Mouse (Mus musculus) fibroblast of lung, adult 2 months (primary cell): ENCODE results near the gene Anapc5.
A peak's percentile ranks its signal among the peaks of the same experiment; 100 is the strongest.

ENCODE experiments used
- DNase-seq: peaks from one replicate; pipeline ENCODE4 v3.0.0-alpha.2; 2011; ENCODE audit warnings: low read depth

Gene Anapc5

DNA sequence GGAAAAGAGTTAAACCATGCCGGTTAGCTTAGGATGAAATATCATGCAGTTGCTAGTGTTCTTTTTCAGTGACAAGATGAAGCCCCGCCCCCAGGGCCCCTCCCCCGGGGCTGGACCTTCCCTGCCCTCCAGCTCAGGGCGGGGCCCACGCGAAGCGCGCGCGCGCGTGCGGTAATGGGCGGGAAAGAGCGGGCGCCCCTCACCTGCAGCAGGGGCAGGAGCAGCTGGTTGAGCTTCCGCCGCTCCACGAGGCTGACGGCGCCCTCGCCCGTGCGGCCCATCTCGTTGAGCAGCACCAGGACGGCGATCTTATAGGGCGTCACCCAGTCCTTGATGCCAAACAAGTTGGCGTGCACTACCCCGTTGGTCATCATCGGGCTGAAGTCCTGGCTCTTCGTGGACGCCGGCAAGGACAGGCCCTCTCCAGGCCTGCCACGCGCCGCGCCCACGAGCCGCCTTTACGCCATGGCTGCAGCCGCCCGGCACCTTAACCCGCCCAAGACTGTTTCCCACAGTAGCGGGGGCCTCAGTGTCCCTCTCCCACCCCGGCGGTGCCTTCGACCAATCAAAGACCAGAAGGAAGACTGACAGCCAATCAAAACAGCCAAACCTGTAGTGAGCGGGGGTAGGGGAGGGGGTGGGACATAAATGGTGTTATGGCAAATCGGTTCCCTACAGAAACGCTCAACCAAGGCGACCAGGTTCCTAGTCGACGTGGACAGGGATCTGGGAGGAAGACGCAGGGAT is at the start of gene Anapc5:
Gene Anapc5, minus strand, starts transcription at position 563 of the 747 bp plus-strand sequence.
- peak; percentile 90 for DNase-seq

DNA sequence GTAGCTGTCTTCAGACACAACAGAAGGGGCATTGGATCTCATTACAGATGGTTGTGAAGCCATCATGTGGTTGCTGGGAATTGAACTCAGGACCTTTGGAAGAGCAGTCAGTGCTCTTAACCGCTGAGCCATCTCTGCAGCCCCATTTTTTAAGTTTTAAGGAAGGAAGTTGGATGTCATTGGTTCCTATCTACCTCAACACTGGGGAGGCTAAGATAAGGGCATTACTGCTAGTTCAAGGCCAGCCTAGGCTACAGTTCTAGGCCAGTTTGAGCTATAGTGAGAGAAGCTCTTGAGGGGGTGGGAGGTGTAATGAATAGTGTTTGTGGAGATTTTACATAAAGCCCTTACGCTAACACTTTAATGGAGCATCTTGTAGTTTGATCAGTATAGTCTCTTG is 41.9 kb upstream of the Anapc5 start:
- DNase-seq: no peak

DNA sequence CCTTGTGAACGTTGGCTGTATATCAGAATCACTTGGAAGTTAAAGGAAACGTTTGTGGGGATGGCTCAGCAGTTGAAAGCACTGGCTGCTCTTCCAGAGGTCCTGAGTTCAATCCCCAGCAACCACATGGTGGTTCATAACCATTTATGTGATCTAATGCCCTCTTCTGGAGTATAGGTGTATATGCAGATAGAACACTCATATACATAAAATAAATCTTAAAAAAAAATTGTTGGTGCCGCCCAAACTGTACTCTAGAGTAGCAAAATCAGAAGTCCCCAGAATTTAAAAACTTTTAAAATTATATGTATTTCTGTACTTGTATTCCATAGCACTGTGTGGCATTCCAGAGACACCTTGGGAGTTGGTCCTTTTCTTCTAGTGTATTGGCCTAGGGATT is 34.7 kb upstream of the Anapc5 start:
- no peak for DNase-seq

- DNase-seq: no peak
Measured at GRCm38 (mm10) chr5:122852611-122853010, 31.5 kb upstream of the Anapc5 start.

GRCm38 (mm10) chr5:122850319-122851002 is 29.3 kb upstream of the Anapc5 start:
- peak; percentile 2 for DNase-seq

DNA sequence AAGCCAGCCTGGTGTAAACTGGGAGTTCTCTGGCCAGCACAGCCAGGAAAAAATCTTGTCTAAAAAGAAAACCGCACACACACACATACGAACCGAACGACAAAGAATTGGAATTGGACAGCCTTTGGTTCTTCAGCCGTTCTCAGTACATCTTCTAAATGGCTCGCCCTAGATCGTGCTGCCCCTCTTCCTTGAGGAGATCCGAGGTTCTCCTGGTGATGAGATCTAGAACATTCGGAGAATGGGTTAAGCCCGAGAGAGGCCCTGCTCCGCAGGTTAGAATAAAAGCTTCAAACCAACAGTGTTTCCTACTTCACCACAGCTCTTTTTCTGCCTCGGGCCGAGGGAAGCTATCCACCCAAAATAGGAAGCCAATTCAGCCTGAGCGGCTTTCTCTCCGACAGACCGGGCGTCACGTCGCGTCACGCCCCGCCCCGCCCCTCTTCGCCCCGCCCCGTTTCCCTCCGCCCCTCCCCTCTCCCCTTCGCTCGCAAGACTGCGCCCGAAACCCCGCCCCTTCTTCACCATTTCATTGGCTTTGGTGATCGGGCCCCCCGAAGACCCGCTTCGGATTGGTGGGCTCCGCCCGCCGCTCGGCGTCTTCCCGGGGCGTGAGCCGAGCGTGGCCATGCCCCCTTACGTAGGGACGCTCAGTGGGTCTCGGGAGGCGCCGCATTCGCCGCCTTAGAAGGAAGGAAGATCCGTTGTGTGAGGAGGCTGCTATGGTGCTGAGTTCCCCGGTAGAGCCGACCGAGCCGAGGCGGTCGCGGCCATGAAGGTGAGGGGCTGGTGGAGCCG is 28.6 kb upstream of the Anapc5 start, which contains the start of gene Rnf34:
Gene Rnf34, plus strand, starts transcription at position 528 of the 798 bp plus-strand sequence.
- peak; percentile 88 for DNase-seq

DNA sequence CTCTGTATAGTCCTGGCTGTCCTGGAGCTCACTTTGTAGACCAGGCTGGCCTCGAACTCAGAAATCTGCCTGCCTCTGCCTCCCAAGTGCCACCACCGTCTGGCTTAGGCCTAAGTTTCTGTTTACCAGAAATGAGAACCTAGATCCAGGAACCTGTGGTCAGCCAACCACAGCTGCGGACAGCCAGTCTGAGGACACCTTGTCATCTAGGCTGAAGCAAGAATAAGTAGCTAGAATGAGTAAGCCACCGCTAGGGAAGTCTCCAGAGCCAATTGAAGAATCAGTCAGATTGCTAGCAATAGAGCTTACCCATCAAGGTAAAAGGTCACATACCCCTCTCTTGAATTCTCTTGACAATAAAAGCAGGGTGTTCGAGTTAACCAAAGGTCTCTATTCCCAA is 22.7 kb upstream of the Anapc5 start:
- DNase-seq: no peak

DNA sequence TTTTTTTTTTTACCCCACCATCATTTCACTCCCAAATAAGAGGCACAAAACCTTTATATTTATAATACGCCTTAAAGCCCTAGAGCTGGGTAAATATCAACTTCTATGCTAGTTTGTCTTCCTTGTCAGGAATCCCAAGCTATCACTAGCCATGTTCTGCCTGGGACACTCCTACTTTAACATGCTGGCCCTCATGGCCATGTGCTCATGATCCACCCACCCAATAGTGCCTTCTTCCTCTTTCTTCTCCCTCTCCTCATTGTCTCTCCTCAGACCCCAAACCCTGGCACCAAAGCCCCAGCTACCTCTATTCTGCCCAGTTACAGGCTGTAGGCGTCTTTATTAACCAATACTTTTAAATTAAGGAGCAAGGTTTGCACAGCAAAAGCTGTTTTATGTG is 20.0 kb upstream of the Anapc5 start:
- DNase-seq: no peak

DNA sequence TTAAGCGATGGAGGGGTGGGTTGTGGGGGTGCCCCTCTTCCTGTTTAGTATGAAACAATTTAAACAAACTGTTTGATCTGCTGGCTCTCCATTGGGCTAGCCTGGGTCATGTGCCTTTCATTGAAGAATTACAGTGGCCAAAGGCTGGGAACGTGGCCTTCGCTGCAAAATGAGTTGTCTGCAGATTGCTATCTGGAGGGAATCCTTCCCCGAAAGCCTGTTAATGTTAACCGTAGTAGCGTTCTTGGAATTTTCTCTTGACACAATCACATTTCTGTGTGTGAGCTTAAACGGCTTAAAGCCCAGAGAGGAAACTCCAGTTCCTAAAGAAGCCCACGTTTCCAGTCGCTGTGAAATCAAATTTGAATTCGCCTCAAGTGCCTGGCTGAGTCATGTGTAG is 11.9 kb upstream of the Anapc5 start:
- no peak for DNase-seq

GRCm38 (mm10) chr5:122832536-122832935 is 11.4 kb upstream of the Anapc5 start:
- no peak for DNase-seq

DNA sequence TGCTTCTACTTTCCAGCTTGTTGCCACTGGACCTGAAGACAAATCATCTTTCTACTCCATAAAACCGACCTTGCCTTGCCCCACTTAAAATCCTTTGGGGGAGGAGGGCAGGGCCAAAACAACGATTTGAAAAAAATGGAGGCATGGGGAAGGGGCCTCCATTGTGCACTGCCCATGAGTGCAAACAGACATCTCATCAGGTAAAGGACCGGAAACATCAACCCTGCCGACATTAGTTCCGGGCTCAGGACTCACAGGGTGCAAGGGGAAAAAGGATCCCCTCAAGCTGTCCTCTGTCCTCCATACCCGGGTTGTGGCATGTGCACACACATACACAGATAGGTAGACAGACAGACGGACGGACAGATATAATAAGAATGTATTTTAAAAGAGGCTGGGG is 4.0 kb upstream of the Anapc5 start:
- no peak for DNase-seq

DNA sequence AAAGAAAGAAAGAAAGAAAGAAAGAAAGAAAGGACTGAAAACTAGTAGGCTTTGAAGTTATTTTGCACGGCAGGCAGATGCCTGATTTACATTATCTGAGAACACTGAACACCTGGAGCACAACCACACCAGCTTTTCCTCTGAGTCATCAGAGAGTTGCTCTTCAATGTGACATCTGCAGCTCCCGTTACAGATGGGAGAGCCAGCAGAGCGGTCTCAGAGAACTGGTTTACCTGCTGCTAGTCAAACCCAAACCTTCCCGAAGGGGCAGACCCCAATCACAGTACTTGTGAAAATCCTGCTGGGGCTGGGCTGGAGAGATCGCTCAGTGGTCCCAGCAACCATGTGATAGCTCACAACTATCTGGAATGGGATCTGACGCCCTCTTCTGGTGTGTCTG is 3.3 kb upstream of the Anapc5 start:
- no peak for DNase-seq

- DNase-seq: no peak
Measured at GRCm38 (mm10) chr5:122823976-122824375, 2.8 kb upstream of the Anapc5 start.

DNA sequence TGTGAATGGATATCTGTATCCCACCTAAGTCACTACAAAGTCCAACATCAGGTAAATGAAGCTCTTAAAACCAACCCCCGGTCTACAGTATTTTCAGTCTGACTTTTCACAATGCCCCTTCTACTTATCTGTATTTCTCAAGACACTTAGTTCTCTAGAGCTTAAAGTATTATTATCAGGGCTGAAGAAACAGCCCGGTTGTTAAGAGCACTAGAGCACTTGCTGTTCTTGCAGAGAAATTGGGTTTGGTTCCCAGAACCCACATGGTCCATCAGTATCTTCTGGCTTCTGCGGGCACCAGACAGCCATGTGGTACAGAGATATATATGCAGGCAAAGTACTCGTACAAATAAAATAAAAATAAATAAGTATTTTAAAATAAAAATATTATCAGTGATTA is 1.3 kb upstream of the Anapc5 start:
- DNase-seq: no peak

DNA sequence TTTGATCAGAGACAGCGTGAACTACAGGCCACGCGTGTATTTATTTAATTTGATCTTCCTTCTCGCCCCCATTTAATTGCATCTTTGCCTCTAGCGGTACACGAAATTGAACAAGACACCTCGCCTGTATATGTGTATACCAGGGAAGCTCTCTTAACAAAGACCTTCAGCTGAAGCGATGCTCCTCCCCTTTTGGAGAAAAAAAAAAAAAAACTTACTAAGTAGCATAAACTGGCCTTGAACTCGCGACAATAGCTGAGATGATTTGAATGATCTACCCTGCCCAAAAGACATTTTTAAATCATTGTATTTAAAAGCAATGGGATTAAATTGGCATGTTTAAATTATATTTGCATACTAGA is 366 bp upstream of the Anapc5 start:
- no peak for DNase-seq

- no peak for DNase-seq
Measured at GRCm38 (mm10) chr5:122812699-122813098, 8.4 kb downstream of the Anapc5 start.

DNA sequence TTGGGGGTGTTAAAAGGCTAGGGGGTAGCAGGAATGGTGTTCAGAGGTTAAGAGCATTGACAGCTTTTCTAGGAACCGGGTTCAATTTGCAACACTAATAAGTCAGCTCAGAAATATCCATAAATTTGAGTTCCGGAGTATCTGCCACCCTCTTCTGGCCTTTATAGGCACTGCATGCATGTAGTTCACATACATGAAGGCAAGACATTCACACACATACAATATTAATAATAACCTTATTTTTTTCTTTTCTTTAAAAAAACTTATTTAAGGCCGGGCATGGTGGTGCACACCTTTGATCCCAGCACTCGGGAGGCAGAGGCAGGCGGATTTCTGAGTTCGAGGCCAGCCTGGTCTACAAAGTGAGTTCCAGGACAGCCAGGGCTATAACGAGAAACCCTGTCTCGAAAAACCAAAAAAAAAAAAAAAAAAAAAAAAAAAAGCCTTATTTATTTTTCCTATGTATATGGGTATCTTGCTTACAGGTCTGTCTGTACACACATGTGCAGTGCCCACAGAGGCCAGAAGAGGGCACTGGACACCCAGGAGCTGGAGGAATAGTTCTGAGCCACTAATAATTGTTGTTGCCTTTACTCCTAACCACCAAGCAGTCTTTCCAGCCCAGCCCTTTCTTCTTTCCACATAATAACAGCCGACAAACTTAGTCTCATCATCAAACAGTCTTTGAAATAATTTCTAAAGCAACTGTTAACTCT is 9.6 kb downstream of the Anapc5 start:
- DNase-seq: no peak

- no peak for DNase-seq
Measured at GRCm38 (mm10) chr5:122805503-122805902, 15.6 kb downstream of the Anapc5 start.

DNA sequence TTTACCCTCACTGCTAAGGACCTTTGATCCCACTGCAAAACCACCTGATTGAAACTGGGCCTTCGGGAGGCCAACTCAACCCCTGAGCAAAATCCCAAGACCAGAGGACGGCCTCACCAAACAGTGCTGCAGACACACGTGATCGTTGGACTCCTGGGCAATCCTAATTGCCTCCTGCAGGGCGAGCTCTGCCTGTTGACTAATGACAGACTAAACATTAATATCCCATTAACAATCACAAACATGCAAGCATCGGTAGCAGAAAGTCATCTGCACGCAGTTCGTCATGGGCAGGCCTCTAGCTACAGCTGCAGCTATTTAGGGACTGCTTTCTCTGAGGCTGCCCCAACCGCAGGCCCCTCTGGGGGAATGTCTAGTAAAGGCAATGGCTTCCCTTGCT is 18.4 kb downstream of the Anapc5 start:
- DNase-seq: no peak

GRCm38 (mm10) chr5:122801684-122802083 is 19.5 kb downstream of the Anapc5 start:
- DNase-seq: no peak

GRCm38 (mm10) chr5:122800345-122801010 is 20.7 kb downstream of the Anapc5 start:
- no peak for DNase-seq
